Mouse (Mus musculus) heart, postnatal 0 days (tissue): ENCODE data around the gene Spock1.

Source experiments
- CTCF ChIP-seq: IDR thresholded peaks from 2 replicates; pipeline ENCODE4 v1.5.1; 2016; ENCODE audit warnings: antibody characterized with exemption, control low read depth, low read depth
- EP300 ChIP-seq: IDR thresholded peaks from 2 replicates; pipeline ENCODE4 v1.6.1; 2016; ENCODE audit warnings: antibody characterized with exemption, low read depth

GRCm38 (mm10) chr13:57637606-57638132 lies 270.5 kb downstream of the Spock1 start:
- no peak for TF ChIP-seq EP300
- no peak for TF ChIP-seq CTCF
